Mouse (Mus musculus) frontal cortex, postnatal 36 days (tissue): ENCODE results near the gene Sardh.

Source experiments
- DNase-seq, 2 experiments: peaks; one replicate each; pipeline ENCODE4 v3.0.0; 2022; ENCODE audit warnings: low spot score in 2 of 2

Gene Sardh

DNA sequence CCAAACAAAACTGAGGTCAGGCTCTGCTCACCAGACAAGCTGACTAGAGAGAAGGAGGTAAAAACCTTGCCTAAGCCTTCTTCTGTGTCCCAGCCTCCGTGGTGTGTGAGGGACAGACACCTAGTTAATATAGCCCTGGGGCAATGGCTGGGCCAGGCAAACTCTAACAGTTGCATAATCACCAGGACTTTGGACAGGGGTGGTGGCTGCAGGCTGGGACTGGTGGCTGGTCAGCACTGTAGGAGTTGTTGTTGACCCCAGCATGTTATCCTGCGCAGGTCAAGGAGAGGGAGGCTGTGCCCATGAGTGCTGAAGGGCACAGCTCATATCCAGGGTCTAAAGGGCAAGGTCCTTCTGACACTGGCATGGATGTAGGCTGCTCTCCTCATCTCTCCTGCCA is at the start of gene Sardh:
Gene Sardh, minus strand, starts transcription at position 127 of the 400 bp plus-strand sequence.
- no peak for DNase-seq

DNA sequence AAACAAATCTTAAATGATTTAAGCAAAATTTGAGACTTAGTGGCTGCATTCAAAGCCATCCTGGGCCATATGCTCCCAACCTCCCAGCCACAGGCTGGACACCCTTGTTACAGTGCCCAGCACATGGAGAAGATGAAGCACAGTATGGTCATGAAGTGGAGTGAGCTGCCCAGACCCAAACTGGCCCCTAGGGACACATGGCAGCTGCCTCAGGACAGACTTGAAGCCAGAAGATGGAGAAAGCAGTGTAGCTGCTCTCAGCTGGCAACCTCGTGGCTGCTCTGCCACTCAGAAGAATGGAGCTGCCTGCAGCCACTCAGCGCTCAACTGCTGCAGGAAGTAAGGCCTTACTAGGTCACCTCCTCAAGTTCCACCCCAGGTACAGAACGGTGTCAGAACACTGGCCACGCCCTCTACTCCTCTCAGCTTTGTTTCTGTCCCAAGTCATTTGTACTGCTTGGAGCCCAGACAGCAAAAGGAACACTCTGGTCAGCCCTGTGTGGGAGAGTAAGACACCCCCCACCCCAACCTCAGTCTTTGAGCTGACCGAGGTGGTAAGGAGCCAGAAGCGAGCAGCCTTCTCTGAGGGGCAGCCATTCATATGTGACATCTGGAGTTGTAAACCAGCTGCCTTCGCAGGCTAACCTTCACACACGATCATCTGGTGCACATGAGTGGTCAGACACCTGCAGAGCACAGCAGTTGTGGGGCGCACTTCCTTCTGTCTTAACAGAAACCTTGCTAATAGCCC is 48.7 kb upstream of the Sardh start:
- no peak for DNase-seq

- DNase-seq = no peak
These were observed 46.6 kb upstream of the Sardh start for GRCm38 (mm10) chr2:27294777-27295176.

- peak; percentile 82 to 87 for DNase-seq
These were observed 40.9 kb upstream of the Sardh start for GRCm38 (mm10) chr2:27289019-27289418.

- no peak for DNase-seq
These were observed 39.0 kb upstream of the Sardh start for GRCm38 (mm10) chr2:27286971-27287710.

- DNase-seq = no peak
These were observed 36.3 kb upstream of the Sardh start for GRCm38 (mm10) chr2:27284441-27284840.

- no peak for DNase-seq
These were observed 33.6 kb upstream of the Sardh start for GRCm38 (mm10) chr2:27281771-27282170.

DNA sequence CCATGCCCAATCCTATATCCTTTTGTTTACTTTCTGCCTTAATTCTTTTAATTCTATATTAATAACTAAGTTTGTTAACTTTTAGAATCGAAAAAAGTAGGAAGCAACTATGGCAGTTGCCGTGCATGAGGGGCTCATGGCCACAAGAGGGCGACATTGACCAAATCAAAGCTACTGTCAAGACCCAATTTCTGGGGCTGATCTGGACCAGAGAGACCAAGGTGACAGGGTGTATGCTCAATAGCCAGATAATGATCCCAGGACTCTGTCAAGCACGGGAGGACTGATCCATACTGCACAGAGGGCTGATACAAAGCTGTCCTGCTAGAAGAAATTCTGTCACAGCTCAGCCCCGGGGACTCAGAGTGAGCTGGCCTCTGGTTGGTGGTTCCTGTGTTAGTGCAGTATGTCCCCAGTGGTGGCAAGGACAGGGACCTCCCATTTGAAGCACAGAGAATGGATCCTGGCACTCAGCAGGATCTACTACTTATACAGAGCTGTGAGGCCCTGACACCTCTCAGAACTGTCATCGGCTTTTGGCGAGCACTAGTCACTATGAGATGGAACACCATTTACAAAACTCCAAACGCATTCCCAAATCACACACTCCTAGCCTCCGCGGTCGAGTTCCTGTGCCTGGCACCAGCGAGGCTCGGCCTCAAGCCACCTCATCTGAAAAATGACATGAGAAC is 32.9 kb upstream of the Sardh start:
- DNase-seq = peak; percentile 73 to 80

GRCm38 (mm10) chr2:27278859-27279258 is 30.7 kb upstream of the Sardh start:
- peak in 1 of 2 experiments; percentile 6 for DNase-seq

DNA sequence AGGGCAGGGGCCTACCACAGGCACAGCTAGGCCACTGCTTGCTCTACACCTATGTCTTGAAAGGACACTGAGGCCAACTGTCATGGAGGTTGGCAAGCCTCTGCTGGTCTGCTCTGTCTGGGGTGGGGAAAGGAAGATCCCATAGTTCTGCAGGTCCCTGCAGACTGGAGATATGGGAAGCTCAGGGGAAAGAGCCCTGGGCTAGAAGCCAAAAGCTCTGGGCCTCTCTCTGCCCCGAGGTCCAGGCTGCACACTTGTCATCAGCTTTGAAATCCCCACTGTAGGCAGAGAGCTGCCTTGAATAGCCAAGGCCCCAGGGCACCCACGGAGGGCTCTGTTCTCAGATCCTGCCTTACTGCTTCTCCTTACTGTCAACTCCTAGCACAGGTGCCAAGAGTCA is 20.2 kb upstream of the Sardh start:
- DNase-seq = no peak

GRCm38 (mm10) chr2:27265819-27266218 is 17.7 kb upstream of the Sardh start:
- DNase-seq = no peak

- no peak for DNase-seq
These were observed 14.8 kb upstream of the Sardh start for GRCm38 (mm10) chr2:27262984-27263383.

DNA sequence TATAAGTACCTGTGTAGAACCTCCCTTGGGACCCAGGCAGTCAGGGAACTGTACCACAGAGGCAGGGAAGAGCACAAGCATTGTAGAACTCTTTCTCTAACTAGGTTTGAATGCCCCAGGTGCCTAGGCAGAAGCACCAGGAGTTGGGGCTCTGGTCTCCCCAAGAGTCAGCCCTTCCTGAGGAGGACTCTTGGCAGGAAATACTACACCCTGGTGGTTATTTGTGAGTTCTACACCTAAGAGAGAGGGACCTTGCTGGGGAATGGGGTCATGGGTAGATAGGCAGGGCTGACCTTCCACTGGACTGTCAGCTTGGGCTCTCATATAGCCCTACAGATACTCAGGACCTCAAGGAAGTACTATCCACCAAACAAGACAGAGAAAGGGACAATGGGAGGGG is 3.3 kb upstream of the Sardh start:
- no peak for DNase-seq

- no peak for DNase-seq
These were observed 662 bp downstream of the Sardh start for GRCm38 (mm10) chr2:27247487-27247863.

DNA sequence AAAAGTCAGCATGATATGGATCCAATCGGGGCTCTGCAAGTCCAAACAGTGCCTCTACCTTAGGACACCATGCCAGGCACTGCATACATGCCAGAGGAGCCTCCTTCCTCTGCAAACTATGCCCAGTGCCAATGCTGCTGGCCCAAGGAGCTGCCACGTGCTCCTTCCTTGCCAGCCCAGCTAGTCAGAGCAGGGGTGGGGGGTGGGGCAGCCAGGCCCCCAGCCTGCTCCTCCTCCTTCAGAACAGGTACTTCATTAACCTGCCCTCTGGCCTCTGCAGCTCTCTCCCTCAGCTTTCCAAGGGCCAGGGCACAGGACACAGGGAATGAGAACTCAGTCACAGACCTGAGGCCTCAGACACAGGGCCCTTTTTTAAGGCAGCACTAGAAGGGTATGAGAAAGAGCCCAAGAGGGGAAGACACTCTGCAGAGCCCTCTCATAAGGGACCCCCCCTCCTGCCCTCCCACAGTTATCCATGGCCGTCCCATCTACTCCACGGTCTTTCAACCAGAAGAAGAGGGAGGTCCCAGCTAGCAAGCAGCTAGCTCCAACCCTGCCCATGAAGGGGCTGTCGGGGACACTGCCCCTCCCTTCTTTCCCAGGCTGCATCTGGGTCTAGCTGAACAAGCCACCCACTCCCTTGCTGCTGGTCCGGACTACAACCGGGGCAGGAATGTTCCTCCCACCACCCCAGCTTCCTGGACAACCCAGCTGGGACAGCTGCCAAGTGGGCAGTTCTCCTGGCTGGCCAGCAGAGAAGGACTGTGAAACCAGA is 1.2 kb downstream of the Sardh start:
- peak in 1 of 2 experiments; percentile 66 for DNase-seq

DNA sequence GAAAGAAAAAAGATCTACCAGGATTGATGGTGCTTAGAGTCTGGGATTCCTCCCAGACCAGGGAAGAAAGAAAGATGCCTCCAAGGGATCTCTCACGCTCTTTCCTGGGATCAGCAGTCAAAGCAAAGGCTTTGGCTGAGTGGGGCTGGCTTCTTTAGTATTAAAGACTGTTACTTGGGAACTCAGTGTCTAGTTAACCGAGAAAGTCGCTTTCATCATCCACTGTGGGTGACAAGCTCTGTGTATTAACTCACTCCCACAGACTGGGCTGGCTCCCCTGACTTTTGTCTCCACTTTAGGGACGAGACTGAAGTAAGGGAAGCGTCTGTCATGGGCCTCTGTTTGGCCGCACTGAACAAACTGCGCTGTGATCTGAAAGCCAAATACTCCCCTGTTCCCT is 2.2 kb downstream of the Sardh start:
- no peak for DNase-seq

DNA sequence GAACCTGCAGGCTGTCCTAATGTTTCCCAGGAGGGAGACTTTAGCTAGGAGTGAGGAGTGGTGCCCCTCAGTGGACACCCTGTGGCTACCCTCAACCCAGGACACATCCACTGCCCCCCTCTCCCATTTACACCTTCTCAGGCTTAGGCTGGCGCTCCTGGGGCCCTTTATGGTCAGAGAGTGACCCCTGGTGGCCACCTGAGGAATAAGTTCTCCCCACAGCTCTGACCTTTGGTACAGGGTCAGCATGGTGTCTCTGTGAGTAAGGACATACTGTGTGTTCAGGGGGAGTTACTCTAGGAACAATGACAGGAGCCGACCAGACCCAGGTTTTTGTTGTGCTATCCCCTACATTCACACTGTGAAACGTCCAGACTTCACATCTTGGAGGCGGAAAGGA is 10.8 kb downstream of the Sardh start:
- DNase-seq = peak; percentile 50 to 61

DNA sequence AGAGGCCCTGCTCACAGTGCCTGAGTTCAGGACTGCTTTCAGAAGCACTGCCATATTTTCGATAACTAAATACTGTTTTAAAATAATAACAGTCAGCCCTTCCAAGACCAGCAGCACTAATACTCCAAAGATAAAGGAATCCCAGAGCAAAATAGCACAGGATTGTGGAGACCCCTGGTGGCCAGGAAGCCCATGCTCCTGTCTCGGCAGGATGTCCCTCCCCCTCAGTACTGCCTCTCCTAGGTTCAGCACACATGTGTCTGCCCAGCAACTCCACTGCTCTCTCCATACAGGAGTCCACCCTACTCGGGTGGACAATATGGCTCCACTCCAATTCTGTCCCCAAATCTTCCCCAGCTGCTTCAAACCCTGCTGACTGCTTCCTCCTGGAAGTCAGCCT is 12.4 kb downstream of the Sardh start:
- DNase-seq = peak; percentile 72 to 80

DNA sequence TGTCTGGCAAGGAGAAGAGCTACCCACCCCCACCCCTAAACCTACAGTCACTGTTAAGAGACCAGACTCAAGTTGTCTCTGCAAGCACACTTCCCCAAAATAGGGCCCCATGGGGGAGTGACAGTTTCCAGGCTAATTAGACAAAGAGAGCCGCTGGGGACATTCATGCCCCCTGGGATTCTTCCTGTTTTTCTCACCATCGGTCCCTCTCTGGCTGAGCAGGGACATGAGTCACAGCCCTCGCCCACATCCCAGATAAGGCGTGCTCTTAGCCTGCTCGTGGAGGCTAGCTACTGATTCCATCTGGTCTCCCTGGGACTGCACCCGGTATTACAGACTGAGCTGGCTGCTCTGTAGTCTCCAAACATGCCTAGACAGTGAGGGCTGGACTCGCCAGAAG is 15.8 kb downstream of the Sardh start:
- DNase-seq = peak; percentile 61 to 75

- no peak for DNase-seq
These were observed 18.5 kb downstream of the Sardh start for GRCm38 (mm10) chr2:27229481-27230105.

DNA sequence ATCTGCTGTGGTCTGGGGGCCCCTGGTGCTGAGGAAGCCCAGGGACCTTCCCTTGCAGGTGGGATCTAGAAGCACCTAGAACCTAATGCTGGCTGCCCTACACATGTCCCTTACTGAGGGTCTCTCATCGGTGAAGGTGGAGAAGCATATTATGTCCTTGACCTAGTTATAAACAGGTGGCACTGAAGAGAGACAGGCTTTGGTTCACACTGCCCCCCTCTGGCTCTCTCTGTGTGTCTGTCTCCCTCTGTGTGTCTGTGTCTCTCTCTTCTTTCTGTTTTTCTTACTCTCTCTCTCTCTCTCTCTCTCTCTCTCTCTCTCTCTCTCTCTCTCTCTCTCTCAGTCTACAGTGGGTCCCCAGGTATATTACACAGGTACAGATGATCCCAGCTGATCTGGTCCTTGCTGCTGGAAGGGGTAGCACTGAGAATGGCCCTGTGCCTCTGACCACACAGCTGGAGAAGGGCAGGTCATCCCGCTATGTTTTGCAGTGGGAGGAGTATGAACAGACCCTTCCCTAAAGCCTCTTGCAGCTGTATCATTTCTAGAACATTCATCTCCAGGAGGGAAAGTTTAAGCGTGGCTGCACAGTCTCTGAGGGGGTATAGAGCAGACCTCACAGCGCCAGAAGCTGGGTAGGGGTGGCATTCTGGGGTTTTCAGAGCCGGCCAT is 19.2 kb downstream of the Sardh start:
- DNase-seq = no peak
